Mouse (Mus musculus) lung, postnatal 14 days (tissue): ENCODE results near the gene Cyfip1.
A peak's percentile ranks its signal among the peaks of the same experiment; 100 is the strongest.

Experiments used
- DNase-seq: peaks from one replicate; pipeline ENCODE4 v3.0.0; 2021

The Cyfip1 gene

DNA sequence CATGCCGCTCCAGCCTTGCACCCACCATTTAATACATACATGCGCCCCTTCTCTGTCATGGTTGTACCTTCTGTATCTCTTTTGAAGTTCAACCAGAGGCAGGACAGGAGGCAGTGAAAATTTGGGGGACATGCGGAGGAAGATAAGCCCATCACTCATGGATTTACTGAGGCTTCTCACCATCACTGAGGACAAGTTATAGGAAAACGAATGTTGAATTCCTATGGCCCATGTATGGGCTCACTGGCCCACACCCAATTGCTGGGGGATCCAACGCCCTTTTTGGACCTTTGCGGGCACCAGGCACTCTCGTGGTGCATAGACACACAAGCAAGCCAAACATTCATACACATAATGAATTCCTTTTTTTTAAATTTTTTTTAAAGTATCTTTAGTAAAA is at the start of gene Cyfip1:
Gene Cyfip1, plus strand, starts transcription at position 301 of the 400 bp plus-strand sequence.
- DNase-seq, result no peak

- DNase-seq, result no peak
These were observed 49.3 kb upstream of the Cyfip1 start for GRCm38 (mm10) chr7:55792280-55792679.

DNA sequence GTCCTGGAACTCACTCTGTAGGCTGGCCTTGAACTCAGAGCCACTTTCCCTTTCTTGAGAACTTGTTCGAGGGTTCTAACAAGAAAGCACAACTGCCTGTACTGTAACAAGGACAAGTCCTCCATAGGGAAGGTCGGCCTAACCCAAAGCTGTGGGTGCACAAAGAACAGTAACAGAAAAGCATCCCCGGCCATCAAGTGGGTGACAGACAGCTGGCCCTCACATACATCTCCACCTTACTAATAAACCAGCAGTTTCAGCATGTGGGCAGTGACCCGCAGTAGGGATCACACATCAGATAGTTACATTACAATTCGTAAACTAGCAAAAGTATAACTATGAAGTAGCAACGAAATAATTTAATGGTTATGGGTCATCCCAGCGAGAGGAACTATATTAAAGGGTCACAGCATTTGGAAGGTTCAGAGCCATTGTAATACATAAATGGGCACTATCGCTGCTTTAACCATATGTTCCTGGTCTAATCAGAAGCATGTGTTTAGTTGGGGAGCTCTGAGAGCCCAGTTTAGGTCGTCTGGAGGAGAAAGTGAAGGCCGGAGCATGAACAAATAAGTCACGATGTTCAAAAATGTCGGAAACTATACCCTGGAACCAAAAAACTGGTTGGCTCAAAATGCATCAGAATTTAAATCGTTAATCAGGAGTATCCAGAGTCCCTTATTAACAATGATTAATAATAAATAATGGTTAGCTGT is 48.2 kb upstream of the Cyfip1 start:
- no peak for DNase-seq

DNA sequence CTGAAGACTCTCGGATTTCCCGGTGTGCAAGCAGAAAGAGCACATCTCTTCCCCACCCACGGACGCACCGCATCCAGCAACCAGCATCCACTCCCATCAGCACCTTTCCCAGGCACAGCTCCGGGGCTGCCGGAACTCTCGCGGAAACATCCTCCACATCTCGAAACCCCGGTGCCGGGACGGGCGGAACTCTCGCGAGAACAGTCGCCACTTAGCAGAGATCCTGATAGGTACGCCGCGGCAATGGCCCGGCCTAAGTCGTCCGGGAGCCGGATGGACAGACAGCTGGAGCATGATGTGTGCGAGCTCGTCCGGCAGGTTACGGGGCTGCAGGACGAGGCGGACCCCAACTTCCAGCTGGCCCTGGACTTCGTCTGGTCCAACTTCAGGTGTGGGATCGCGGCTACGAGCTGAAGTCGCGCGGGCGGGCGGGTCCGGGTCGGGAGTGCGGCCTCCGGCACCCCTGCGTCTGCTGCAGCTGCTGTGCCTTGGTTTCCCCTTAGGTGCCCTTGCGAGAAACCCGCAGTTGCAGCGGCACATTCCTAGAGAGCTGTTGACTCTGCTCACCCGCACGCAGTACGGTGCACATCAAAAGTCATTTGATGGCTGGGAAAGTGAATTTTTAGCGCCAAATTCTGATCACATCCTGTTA is 47.5 kb upstream of the Cyfip1 start, which contains the start of gene Tubgcp5:
Gene Tubgcp5, plus strand, starts transcription at position 203 of the 652 bp plus-strand sequence.
- DNase-seq, result peak; percentile 98

DNA sequence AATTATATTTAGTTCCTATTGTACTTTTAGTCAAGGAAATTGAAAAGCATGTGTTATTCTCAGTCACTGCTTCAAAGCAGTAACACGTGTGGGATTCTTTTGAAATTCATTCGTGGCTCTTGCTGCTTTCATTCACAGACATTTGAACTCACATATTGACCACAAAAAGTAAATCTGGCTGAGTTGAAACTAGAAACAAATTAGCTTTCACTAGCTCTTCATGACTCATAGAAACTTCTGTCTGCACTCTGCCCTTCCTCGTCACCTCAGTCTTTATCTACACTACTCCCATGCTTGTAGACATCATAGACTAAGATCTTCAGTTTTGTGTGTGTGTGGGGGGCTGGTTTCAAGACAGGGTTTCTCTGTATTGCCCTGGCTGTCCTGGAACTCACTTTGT is 41.6 kb upstream of the Cyfip1 start:
- DNase-seq, result no peak

- no peak for DNase-seq
These were observed 31.6 kb upstream of the Cyfip1 start for GRCm38 (mm10) chr7:55809967-55810366.

DNA sequence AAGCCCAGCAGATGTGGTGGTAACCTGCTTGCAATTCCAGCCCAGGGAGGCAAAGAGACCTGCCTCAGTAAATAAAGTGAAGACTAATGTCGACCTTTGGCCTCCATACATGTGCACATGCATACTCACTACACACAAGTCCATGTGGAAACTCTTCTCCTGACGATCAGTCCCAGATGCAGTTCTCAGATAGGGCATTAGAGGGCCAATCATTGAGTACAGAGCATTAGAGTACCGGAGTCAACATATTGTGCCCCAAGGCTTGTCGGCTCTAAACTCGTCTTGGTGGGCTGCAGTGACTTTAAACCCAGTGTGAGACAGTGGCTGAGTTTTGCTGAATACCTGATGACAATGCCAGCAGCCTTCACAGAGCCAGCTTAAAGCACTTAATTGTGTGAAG is 17.1 kb upstream of the Cyfip1 start:
- DNase-seq, result no peak

DNA sequence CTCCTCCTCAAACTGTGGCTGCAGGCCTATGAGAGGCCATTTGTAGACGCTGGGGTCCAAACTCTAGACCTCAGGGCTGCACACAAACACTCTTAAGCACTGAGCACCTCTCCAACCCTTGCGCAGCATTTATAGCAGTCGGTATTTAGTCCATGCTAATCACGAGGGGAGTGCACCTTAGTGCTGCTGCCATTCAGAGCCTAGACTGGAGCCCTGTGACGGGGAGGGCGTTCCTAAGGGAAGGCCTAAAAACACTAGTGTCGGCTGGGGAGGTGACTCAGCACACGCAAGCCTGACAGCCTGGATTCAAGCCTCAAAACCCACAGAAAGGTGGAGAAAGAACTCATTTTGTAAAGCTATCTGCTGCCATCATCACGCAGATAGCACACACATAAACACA is 14.0 kb upstream of the Cyfip1 start:
- DNase-seq, result no peak

DNA sequence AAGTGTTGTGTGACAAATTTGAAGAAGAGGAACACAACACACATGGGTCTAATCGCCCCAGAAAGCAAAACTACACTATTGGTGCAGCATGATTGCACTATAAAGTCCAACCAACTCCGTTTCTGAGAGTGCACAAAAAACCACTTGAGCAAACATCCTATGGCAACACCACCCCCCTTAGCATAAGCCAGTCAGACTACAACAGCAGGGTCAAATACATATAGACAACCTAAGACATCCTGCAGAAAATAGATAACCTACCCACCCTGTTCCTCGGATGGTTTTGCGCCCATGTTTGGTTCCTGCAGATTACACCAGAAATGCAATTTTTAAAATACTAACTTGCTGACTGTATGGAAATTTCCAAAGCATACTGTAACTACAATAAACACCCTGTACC is 4.7 kb upstream of the Cyfip1 start:
- no peak for DNase-seq

- peak; percentile 92 for DNase-seq
These were observed 495 bp downstream of the Cyfip1 start for GRCm38 (mm10) chr7:55841977-55842503.

DNA sequence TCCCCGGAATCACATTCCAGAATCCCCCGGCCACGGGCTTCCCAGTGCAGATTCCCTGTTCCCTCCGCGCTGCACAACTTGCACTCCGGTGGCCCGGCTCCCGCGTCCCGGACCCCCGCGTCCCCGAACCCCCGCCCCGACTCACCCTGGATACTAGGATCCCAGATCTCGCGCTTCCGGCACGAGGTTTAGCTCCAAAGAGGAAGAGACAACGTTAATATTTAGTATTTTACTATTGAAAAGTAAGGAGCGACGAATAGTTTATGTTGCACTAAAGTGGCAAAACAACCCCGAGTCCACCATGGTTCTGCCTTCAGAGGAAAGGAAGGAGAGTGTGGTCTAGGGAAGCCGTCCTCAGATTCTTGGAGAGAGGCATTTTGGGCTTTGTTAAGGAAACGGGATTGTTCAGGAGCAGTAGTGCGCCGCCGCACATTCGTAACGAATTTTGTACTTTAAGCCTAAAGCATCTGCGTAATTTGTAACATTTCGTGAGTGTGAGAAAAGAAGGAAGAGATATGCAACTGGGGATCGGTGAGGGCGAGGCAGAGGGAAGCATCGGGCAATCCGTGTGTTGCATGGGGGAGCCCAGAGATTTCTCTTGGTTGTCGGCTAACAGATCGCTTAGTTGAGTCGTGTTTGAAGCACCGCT is 1.1 kb downstream of the Cyfip1 start:
- DNase-seq, result peak; percentile 12

DNA sequence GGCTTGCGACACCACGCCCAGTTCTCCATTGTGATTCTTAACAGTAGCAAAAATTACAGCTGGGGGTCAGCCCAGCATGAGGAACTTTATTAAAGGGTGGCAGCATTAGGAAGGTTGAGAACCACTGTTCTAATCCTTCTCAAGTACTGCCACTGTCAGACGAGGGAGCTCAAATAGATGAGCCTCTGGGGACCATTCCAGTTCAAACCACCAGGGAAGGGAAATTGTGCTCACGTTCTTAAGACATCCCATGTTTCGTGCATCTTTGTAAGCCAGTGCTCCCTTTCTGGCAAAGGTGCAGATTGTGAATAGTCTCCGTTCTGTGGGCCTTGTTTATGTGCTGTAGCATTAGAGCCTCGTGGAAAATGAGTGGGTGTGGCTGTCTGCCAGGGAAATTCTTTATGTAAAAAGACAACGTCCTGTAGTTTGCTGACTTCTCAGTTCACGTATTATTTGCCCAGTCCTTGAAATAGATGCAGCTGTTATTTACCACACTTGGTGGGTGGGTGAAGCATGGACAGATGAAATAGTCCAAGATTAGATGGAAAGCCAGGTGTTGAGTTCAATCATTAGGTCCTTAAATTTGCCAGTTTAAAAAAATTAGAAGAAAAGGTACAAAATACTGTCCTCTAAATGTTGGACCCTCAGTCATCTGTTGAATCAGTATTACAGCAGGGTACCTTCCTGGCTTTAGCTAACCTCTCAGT is 5.2 kb downstream of the Cyfip1 start:
- DNase-seq, result no peak

DNA sequence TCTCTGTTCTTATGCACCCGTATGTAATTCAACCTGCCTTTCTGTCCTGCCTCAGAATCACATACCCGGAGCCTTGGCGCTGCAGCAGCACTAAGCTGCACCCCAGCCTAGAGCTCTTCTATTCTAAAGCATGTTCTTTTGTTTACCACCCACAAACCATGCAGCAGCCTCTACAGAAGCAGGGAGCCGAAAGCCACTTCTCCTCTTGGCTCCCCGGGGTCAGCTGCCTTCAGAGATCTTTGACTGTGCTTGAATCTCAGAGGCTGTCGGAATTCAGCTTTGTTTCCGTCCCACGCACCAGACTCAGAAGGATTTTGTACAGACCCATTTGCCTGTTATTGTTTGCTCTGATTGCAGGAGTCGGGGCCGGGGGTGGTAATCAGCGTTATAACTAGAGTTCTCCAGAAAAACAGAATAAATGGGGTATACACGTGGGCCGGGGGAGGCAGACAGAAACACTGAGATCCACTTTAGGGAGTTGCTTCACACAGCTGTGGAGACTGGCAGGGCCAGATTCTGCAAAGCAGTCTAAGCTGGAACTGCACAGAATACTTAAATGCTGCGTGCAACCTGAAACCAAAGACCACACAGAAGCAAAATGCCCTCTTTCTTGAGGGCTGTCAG is 8.5 kb downstream of the Cyfip1 start:
- no peak for DNase-seq

GRCm38 (mm10) chr7:55852787-55853186 is 11.2 kb downstream of the Cyfip1 start:
- DNase-seq, result no peak

GRCm38 (mm10) chr7:55855597-55855996 is 14.1 kb downstream of the Cyfip1 start:
- no peak for DNase-seq

GRCm38 (mm10) chr7:55856741-55857140 is 15.2 kb downstream of the Cyfip1 start:
- DNase-seq, result no peak

GRCm38 (mm10) chr7:55857729-55858128 is 16.2 kb downstream of the Cyfip1 start:
- DNase-seq, result no peak

DNA sequence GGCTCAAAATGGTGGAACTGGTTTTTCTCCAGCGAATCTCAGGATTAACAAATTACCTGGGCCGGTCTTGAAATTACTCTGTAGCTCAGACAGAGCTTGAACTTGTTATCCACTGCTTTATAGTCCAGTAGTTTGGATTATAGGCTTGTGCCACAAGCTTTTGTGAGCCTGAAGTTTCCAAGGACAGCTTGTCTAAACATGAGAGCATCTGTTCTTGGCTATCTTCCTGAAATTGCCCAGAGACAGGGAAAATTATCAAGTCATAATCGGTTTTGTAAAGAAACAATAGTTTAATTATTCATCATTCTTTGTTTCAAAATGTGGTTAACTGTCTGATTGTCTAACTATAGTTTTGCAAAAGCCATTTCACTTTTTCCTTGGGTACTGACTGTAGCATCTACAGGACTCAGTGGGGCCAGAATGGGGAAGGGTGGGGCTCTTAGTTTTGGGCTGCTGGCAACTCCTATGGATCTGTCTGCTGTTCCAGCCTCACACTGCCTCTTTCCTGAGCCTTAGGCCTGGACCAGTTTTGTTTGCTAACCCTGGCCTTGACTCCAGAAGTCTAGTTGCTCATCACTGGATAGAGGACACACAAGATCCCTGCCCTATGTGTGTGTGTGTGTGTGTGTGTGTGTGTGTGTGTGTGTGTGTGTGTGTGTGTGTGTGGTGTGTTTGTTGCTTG is 17.4 kb downstream of the Cyfip1 start:
- DNase-seq, result no peak

- no peak for DNase-seq
These were observed 17.9 kb downstream of the Cyfip1 start for GRCm38 (mm10) chr7:55859518-55859872.

DNA sequence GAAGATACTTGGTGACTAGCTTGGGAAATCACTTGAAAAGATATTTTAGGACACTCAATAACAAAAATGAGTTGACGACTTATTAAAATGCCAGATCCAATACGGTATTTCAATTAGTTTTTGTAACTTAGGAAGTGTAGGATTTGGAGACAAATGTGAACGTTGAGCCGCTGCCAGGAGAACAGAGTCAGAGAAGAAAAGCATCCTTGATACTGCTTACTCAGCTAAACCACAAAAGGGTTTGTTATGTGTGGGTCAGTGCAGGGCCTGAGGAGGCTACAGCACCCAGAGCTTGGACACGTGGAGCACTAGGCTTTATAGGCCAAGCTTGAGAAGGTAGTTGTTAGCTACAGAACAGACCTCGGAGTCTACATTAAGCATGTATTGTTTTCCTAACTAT is 18.4 kb downstream of the Cyfip1 start:
- DNase-seq, result no peak

DNA sequence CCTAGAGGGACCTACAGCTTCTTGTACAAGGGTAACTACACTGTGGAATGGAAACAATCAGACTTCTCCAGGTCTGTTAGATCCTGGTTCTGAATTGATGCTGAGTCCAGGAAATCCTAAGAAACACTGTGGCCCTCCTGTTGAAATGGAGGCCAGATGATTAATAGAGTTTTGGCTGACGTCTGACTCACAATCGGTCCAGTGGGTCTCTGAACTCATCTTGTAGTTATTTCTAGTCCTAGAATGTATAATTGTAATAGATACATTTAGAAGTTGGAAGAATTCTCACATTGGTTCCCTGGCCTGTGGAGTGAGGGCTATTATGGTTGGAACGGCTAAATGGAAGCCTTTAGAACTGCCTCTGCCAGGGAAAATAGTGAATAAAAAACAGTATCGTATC is 19.6 kb downstream of the Cyfip1 start:
- no peak for DNase-seq

GRCm38 (mm10) chr7:55865044-55865443 is 23.5 kb downstream of the Cyfip1 start:
- DNase-seq, result no peak
